Mouse (Mus musculus): ENCODE results near the gene Clec2e.

- no peak for TF ChIP-seq CTCF (IDR thresholded peaks at IDR 0.05; ENCODE audit: low read depth)
- TF ChIP-seq EP300 (IDR thresholded peaks at IDR 0.05; ENCODE audit: low read depth): no peak
Observed at GRCm38 (mm10) chr6:129051086-129051485, 49.6 kb downstream of the Clec2e start.
